Mouse (Mus musculus) MEL (cell line): ENCODE results near the gene Psmd9.

Experiments
- CHD2 ChIP-seq: IDR thresholded peaks from 2 replicates; pipeline ENCODE4 v1.6.1; 2011; ENCODE audit warnings: low read length, improper control_type of control experiment
- E2F4 ChIP-seq: IDR thresholded peaks from 2 replicates; pipeline ENCODE4 v1.6.1; 2011; ENCODE audit warnings: low read depth, low read length, improper control_type of control experiment, borderline replicate concordance
- EP300 ChIP-seq, 2 experiments: IDR thresholded peaks; 2 replicates each; pipeline ENCODE4 v1.6.1; 2011; ENCODE audit warnings: improper control_type of control experiment in 2 of 2, low read length in 2 of 2, low read depth in 1 of 2, mild to moderate bottlenecking in 1 of 2
- MYC ChIP-seq: IDR thresholded peaks from 2 replicates; pipeline ENCODE4 v1.6.1; 2011; ENCODE audit warnings: low read depth, mild to moderate bottlenecking, low read length, improper control_type of control experiment, moderate library complexity
- POLR2AphosphoS2 ChIP-seq: IDR thresholded peaks from 2 replicates; pipeline ENCODE4 v1.6.1; 2011; ENCODE audit warnings: low read length, improper control_type of control experiment
- TAL1 ChIP-seq: IDR thresholded peaks from 2 replicates; pipeline ENCODE4 v1.6.1; 2012; ENCODE audit warnings: mild to moderate bottlenecking, inconsistent platforms, low read length, moderate library complexity, mixed read lengths

DNA sequence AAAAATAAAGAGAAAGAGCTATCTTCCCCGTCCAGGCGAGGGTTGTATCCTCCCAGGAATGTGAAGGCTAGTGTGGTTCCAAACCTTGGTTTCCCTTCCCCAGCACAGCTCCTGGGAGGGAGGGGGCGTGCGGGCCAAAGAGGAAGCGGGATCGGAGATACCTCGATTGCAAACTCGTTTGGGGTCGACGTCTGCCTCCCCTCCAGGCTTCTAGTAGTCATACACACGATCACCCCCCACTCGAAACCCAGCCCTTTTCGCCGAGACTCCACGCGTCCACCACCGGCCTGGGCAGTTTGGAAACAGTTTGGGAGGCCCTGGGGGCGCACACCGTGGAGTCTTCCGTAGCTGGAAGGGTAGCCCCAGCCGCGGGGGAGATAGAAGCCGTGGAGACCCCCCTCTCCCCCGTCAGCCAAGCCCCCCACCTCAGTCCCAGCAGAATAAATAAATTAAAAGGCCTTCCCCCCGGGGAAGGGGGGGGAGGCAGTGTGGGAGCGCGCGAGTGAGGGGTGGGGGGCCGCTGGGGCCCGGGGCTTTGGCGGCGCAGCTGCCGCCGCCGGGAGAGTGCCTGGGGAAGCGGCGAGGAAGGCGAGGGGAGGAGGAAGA, 27.6 kb upstream of the Psmd9 start:
- TF ChIP-seq EP300 (IDR thresholded peaks at IDR 0.05; ENCODE audit: low read depth in 1 of 2, low read length in 2 of 2), result no peak
- no peak for TF ChIP-seq POLR2AphosphoS2
- no peak for TF ChIP-seq TAL1
- no peak for TF ChIP-seq E2F4
- no peak for TF ChIP-seq CHD2
- TF ChIP-seq MYC, result peak; percentile 87; the same call in 1 of the 2 replicates
